Mouse (Mus musculus) adrenal gland, postnatal 14 days (tissue): ENCODE results near the gene Mrm2. TPM values are rescaled to one million over a fixed set of nuclear protein-coding genes. Genes with fewer than 3 reads are reported as not detected.

Source experiments
- DNase-seq: peaks from one replicate; pipeline ENCODE4 v3.0.0; 2021; ENCODE audit warnings: mixed read lengths
- total RNA-seq: library from RNA; stranded (reverse); gene quantifications from 2 replicates; pipeline ENCODE4 v1.2.3, GENCODE M21; 2021

Mrm2 gene
- total RNA-seq, 1 experiment from 2014 or later = 13.9 TPM

- DNase-seq = no peak
These were observed 13.5 kb upstream of the Mrm2 start for GRCm38 (mm10) chr5:140345244-140345643.

DNA sequence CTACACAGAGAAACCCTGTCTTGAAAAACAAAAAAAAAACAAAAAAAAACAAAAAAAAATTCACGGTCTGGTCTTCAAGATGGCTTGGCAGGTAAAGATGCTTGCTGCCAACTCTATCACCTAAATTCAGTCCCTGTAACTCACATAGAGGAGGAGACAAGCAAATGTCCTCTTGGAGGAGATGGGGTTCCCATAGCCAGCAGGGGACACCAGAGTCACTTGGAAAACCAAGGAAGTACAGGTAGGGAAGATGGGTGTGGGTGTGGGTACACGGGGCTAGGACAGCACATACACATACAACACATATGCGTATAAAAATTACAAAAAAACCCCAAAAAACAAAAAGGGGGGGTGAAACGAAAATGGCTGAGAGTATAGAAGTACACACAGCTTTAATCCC is 11.2 kb upstream of the Mrm2 start:
- no peak for DNase-seq

GRCm38 (mm10) chr5:140339836-140340235 is 8.1 kb upstream of the Mrm2 start:
- no peak for DNase-seq

DNA sequence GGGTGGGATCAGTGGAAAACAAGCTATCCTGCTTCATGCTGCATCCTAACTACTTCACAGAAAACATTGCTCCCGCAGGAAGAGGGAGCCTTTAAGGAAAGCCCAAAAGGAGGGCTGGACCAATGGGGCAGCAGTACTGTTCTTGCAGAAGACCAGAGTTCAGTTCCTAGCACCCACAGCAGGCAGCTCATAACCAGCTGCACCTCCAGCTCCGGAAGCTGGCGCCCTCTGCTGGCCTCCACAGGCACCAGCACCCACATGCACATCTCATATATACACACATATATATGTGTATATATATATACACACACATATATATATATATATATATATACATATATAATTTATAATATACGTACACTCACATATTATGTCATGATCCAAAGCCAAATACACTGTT is 7.1 kb upstream of the Mrm2 start:
- DNase-seq = no peak

DNA sequence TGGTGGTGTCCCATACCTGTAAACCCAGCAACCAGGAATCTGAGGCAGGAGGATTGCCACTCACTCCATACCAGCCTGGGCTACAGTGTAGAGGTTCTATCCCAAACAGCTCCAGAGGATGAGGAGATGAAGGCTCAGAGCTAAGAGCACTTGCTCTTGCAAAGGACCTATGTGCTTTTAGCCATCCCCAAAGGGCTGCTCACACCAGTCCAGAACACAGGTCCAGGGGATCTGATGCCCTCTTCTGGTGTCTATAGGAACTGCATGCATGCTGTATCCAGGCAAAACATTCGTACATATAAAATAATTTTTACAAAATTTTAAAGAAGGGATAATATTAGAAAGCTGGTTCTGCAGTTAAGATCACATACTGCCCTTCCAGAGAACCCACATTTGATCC is 5.0 kb upstream of the Mrm2 start:
- peak; percentile 54 for DNase-seq

- DNase-seq = peak; percentile 25
These were observed 1.9 kb upstream of the Mrm2 start for GRCm38 (mm10) chr5:140333631-140334030.

DNA sequence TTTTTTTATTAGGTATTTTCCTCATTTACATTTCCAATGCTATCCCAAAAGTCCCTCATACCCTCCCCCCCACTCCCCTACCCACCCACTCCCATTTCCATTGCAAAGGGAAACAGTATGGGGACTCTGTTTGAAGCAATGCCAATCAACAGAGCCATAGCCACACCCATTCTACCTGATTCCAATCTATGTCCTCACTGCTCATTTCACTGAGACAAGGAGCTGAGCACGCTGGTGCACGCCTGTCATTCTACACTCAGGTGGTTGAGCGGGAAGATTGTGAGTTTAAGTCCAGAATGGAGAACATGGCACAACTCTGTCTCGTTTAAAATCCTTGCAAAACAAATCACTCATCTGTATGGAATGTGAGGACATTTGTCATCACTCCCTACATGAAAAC is 821 bp upstream of the Mrm2 start:
- no peak for DNase-seq

DNA sequence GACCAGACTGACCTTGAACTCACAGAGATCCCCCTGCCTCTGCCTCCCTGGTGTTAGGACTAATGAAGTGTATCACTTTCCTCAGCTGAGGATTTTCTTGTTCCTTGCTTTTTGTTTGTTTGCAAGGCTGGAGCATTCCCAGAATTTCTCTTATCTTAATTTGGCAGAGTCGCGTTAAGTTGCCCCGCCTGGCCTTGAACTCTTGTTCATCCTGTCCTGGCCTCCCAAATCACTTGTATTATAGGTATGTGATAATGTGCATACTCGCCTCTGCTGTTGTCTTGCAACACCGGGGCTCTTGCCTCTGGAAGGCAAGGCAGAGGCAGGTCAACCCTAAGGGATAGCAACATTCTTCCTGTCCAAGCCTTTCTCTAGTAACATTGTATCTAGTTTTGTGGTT is 7.6 kb downstream of the Mrm2 start:
- no peak for DNase-seq

- peak; percentile 35 for DNase-seq
These were observed 9.7 kb downstream of the Mrm2 start for GRCm38 (mm10) chr5:140321756-140322575.

DNA sequence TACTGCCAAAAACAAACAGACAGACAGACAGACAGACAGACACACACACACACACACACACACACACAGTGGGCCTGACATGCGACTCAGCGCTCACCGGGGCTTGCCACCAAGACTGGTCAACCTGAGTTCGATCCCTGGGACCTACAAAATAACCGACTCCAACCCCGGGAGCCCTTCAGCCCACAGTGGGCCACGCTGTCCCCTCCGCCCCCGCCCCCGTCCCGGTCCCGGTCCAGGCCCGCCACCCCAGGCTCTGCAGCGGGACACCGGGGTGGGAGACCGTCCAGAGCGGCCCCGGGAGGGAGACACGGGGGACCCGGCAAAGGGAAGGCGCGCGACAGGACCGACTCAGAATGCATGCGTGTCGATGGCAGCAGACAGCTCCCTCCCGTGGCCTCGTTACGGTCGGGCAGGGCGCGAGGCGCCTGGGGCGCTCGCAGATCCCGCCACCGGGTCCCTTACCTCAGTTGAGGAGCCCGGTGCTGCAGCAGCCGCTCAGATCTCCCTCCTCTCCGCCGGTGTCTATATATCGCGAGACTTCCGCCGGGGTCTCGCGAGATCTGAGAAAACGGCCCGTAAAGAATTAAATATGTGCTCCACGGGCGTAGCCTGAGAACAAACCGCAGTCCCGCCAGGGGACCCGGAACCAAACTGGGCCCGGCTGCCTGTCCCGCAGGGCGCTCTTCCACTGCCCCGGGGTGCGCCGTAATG is 10.5 kb downstream of the Mrm2 start, which contains the start of the genes Mad1l1 and Nudt1:
TSS of gene Mad1l1 (minus strand) at position 511 of the 714 bp plus-strand sequence.
TSS of gene Nudt1 (plus strand) at position 615 of the 714 bp plus-strand sequence.
- DNase-seq = peak; percentile 95

- no peak for DNase-seq
These were observed 15.0 kb downstream of the Mrm2 start for GRCm38 (mm10) chr5:140316716-140317115.

DNA sequence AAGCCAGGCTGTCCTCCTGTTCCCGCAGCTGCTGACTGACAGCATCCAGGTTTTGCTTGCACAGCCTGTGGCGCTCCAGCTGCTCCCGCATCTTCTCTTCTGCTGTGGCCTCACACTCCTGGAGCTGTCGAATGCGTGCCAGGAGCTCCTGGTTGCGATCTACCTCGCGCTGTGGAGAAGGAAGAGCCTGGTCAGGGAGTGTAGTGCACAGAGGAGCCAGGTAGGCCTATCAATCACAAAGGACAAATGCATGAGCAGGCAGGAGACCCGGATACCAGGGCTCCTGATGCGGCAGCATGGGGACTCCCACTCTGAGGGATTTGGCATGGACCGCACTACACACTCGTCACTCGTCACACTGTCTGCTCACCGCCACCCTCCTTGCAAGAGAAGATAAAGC is 24.1 kb downstream of the Mrm2 start:
- no peak for DNase-seq

DNA sequence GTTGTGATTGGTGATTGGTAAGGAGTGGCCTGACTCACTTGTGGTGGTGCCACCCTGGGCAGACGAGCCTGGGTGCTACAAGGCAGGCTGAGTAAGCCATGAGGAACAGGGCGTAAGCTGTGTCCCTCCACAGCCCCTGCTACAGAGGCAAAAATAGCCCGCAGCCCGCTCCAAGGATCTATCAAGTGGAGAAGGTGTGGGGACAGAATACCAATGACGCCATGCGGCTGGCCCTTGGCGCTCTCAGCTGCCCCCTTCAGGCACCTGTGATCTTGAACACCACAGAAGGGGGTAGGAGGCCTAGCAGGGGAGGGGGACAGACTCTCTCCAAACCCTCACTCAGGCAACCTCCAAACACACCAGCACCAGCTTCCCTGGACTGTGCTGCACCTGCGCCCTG is 25.7 kb downstream of the Mrm2 start:
- no peak for DNase-seq

GRCm38 (mm10) chr5:140298291-140298690 is 33.4 kb downstream of the Mrm2 start:
- no peak for DNase-seq

- DNase-seq = peak; percentile 65
These were observed 39.5 kb downstream of the Mrm2 start for GRCm38 (mm10) chr5:140292152-140292551.

DNA sequence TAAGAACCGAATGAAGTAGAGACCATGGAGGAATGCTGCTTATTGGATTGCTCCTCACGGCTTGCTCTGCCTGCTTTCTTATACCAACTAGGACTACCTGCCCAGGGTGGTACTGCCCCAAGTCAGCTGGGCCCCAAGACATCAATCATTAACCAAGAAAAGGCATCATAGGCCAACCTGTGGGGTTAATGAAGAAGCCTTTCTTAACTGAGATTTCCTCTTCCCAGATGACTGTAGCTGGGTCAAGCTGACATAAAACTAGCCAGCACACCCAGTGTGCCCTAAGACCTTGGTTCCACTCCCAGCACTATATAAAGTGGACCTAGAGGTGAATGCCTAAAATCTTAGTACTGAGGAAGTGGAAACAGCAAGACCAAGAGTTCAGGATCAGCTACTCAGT is 42.5 kb downstream of the Mrm2 start:
- DNase-seq = no peak

DNA sequence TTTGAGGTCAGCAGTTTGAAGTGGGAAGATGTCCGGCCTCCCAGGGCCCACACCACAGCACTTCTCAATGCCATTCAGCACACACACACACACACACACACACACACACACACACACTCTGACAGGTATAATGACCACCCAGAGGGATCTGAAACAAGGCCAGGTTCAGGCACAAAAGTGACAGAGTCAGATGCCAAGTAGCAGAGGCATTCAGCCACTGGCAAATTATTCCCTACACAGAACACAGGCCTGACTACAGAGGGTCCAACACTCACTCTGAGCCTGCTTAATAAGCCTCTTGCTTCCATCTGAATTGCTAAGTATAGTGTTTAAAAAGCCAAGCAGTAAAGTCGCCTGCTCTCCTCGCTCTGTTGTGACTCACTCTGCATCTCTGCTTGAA is 43.4 kb downstream of the Mrm2 start:
- DNase-seq = no peak

DNA sequence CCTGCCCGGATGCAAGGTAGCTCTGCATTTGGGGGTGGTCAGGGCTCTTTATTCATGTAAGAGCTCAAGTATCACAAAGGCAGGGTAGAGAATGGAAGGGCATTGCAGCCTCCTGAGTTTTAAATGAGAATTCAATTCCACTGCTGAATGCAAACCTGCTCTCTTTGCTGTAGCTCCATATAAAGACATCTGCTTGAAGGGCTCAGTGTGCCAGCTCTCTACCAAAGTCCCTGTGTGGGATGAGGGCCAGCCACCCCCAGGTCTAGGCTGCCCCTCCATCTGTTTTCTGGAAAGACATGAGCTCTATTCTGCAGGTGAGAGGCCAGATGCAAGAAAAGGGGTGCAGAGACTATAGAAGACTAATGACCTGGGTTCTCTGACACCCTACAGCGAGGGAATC is 46.9 kb downstream of the Mrm2 start:
- DNase-seq = no peak

DNA sequence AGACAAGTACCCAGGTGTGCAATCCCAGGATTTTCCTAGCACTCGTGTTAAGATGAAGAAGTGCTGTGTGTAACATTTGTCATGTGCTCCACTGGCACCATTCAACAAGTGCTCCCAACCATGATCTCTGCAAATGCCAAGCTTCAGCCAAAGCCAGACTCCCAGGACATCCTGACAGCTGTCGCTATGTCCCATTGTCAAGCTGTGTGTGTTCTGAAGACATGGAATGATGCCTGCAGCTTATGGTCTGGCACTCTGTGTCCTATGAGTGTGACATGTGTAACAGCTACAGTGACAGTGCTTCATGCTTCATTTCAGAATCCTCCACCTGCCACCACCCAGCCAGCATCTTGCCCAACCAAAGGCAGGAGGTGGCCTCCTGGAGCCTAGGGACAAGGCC is 47.7 kb downstream of the Mrm2 start:
- DNase-seq = no peak

- DNase-seq = no peak
These were observed 48.8 kb downstream of the Mrm2 start for GRCm38 (mm10) chr5:140282900-140283299.

- DNase-seq = peak; percentile 68
These were observed 49.3 kb downstream of the Mrm2 start for GRCm38 (mm10) chr5:140282376-140282775.

DNA sequence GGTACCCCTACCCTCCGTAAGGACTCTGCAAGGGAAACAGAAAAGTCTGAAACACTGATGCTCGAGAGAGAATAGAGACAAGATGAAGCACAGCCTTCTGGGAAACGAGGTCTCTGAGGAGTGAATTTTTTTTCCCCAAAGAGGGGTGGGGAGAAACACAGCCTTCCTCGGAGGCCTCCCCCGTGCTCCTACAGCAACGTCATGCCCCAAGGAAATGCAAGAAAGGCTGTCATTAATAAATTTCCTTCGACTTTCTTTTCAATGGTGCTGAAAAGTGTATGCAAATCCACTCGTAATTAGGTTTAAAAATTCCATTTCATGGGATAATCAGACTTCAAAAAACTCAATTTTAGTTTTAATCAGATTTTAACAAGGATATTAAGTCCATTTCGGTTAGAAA is 51.5 kb downstream of the Mrm2 start:
- DNase-seq = no peak
